Mouse (Mus musculus): ENCODE results near the gene Zfp410.
"Not testable (repeated sequence)": the region's sequence is repeated elsewhere in the genome, so short reads cannot be mapped to it uniquely, and the experiment has no call there.

Zfp410 gene

DNA sequence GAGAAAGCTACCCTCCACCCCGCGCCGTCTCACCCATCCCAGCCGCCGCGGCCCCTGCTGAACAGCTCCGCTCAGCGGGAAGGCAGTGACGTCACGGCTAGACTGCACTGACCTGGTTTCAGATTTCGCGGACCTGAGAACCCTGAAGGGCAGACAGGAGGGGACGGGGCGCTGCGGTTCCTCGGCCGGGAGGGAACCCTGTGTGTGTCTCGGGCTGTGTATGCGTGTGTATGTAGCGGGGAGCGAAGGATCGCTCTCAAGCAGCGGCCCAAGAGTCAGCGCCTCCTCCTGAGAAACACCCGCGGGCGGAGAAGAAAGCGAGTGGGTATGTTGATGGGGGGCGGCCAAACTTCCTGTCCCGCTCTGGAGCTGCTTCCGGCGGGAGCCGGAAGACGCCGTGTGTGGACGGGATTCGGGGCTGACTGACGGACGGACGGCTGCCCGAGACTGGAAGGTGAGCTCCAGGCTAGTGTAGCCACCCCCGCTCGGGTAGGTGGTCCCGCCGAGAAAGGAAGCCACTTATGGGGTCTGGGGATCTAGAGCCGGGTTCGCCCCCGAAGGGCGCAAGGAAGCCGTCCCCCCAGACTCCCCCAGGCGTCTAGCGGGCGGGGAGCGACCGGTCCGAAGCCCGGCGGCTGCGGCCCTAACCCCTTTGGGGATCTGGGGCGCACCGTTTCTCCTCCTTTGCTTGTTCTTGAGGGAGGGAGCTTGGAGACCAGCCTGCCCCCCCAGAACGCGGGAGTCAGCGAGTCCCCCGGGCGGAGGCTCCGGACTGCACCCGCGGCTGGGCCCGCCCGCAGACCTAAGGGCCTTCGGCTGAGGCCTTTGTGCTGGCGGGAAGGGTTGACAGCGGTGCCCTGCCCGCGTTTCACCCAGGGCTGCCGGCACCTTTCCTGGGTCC is at the start of gene Zfp410:
TSS of gene Zfp410 (plus strand) at position 132 of the 901 bp plus-strand sequence.
- DNase-seq, result peak; percentile 95

DNA sequence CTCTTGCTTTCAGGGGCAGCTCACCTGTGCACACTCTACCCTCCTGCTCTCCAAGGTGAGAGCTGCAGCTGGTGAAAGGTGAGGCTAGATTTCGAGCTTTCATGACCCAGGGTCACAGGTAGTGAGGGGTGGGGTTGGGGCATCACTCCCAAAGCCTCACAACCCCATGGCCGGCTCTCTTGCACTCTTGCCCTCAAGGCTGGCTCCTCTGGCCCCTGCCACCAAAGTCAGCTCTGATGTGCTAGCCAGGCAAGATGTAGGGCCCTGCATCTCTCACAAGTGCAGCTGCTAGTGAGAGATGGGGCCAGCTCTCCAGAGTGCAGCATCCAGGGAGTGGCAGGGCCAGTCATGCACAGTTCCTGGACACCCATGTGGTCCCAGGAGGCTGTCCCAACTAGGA is 49.4 kb upstream of the Zfp410 start:
- no peak for DNase-seq

DNA sequence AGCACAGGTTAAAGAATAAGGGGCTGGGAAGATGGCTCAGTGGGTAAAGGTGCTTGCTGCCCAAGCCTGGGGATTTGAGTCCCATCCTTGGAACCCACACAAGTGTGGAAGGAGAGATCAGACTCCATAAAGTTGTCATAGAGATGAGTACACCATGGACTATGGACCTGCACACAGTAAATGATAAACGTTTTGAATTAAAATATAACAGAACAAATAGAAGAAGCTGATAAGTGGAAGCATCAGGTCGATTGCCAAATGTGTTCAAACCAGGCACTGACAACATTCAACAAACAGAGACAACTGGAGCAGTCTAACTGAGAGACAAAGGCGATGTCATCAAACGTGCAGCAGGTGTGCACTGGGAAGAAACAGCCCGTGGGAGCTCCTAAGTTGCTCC is 43.3 kb upstream of the Zfp410 start:
- DNase-seq, result no peak

DNA sequence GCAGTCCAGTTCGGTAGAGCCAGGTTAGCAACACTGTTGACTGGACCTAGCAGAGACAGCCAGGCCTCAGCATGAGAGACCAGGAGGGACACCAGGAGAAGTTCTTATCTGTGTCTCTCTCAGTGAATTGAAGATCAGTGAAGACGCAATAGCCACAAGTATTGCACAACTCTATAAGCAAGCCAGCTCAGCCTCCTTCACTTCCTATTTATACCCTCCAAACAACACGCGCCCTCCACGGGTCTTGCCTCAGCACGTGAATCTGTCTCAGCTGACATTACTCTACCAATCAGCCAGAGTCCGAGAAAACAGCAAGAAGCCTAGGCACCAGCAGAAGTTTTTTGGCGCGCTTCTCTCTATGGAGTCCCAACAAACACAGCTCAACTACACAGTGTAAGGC is 41.4 kb upstream of the Zfp410 start:
- no peak for DNase-seq

DNA sequence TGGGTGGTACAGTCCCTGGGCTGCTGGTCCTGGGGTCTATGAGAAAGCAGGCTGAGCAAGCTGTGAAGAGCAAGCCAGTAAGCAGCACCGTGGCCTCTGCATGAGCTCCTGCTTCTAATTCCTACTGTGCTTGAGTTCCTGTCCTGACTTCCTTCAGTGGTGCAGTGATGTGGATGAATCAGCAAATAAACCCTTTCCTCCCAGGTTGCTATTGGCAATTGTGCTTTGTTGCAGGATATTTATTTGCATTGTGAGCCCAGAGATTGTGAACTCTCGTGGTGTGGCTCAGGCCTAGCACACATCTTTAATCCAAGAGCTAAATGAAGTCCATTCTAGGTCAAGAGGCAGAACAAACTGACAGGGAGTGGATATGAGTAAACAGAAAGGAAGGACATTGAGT is 40.4 kb upstream of the Zfp410 start:
- DNase-seq, result no peak

DNA sequence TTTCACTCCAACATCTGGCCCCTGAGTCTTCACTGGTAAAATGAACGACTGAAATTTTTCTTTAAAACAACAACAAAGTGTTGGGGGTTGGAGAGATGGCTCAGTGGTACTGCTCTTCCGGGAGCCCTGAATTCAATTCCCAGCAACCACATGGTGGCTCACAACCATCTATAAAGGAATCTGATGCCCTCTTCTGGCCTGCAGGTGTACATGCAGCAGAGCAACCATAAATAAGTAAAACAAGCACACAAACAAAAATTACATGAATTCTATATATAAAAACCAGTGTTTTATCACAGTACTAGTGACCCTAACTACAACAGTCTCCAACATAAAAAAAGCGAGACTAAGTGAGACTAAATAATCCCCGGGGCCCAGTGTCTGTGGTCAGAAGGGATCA is 39.9 kb upstream of the Zfp410 start:
- DNase-seq, result no peak

DNA sequence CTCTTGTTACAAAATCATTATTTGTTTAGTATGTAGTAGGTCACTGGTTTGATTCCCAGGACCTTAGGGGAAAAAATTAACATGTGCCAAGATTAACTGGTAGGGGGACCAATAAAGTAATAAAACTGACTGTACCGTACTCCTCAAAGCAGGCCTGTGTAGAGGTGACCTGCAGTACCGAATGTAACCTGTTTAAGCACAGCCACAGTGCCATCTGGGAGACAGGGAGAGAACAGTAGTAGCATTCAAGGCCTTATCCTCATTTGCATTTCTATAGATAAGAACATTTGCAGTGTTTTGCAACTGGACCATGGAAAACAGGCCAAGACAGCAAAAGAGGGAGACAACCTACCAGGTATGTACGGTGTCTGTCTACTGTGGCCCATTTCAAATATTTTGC is 38.8 kb upstream of the Zfp410 start:
- DNase-seq, result no peak

DNA sequence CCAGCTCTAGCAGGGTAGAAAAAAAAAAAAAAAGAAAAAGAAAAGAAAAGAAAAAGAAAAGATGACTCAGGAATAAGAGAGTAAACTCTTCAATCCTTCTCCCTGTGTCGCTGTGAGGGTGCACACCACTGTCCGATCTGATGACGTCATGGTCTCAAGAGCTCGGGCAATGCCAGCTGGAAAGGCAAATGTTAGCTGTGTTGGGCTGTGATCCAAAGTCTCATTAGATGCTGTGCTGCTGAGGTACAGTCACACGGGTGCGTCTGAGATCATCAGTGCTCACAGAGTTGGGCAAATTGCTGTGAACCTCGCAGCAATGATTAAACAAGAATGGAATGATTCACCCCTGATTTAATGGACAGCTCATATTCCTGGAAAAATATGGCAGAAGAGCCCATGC is 37.8 kb upstream of the Zfp410 start:
- DNase-seq, result peak; percentile 15

DNA sequence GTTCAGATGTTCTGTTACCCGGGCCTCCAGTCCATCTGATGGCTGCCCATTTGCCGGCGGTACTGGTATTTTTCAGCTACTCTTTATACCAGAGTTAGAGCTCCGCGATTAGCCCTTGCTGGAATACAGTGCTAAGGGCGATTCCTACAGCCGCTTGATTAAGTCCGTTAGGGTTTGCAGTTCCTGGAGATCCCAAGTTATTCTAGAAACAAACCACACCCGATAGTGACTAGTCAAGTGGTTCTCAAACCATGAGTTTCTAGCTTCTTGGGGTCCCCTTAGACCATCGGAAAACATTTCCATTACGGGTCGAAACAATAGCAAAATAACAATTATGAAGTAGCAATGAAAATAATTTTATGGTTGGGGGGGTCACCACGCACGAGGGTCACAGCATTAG is 32.3 kb upstream of the Zfp410 start:
- no peak for DNase-seq

DNA sequence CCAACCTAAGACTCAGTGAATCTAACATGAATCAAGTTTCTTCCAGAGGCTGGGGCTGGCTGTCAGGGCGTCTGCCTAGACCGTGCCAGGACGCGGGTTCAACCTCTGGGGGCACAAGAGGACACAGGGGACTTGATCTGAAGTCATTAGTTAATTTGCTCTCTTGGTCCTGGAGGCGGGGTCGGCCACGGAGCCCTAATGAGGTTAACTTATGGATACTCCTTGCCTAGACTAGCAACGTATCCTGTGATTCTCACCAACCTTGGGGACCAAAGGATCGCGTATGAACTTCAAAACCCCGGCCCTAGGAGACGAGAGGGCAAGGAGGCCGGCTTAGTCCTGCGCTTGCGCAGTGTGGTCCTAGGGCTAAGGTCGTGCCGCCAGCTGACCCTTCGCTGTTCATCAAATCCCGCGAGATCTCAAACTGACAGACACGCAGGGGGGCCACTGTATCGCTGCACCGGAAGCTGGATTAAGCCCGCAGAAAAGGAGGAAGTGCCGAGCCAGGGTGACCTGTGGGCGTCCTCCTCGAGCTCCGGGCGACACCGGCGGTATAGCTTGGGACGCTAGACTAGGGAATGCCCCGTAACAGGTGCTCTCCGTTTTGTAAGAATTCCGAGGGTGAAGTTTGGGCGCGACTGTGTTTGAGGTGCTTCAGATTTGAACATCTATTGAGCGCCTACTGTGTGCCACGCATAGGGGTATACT is 31.6 kb upstream of the Zfp410 start, which contains the start of gene Ptgr2:
TSS of gene Ptgr2 (plus strand) at position 348 of the 708 bp plus-strand sequence.
- DNase-seq, result peak; percentile 95

DNA sequence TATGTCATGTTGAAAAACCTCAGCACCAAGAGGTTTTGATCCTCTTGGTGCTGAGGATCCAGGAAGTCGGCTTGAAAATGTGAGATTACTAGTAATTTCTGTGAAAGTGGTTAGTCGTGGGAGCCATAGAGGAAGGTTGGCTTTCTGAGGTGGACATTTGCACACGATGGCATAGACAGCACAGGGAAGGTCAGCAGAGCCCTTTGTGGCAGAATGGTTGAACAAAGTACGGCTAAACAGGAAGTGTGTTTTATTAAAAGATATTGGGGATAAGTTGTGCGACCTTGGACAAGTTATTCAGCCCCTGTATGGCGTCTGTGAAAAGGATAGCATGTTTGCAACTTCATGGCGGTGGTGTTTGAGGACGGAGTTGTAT is 31.1 kb upstream of the Zfp410 start:
- DNase-seq, result no peak

DNA sequence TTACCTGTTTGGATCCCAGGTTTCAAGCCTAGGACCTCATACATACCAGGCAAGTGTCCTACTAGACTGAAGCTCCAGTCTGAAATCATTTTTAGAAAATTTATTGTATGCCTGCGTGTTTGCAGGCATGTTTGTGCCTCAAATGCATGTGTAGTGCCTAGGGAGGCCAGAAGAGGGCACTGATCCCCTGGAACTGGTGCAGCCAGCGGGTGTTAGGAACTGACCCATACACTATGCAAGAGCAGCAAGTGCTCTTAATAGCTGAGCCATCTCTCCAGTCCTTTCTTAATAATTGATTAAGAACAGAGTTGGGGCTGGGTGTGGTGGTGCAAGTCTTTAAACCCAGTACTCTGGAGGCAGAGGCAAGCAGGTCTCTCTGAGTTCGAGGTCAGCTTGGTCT is 28.2 kb upstream of the Zfp410 start:
- DNase-seq, result peak; percentile 69

DNA sequence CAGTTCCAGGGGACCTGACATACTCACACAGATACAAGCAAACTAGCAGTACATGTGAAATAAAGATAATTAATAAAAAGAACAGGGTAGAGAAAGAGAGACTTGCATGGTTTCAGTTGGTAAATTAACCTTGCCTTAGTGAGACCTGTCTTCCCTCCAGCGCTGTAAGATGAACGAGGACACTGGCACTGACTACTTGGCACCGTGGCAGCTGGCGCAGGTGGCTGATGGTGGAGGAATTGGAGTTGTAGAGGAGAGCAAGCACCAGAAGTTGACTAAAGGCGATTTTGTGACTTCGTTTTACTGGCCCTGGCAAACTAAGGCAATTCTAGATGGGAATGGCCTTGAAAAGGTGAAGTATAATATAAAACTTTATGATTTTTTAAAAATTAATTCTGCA is 18.8 kb upstream of the Zfp410 start:
- no peak for DNase-seq

DNA sequence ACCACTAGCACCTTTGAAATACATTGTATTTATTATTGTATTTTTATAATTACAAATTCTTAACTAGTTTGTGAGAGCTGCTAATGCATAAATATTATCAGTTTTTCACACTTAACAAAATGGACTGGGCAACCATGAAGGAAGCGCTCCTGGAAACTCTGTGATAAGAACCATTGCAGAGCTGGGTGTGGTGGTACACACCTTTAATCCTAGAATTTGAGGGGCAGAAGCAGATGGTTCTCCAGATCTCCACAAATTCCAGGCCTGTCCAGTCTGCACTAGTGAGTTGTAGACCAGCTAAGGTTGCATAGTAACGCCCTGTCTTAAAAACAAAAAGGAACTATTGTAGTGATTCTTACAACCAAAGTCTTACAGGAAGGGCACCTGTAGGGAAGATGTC is 17.4 kb upstream of the Zfp410 start:
- no peak for DNase-seq

DNA sequence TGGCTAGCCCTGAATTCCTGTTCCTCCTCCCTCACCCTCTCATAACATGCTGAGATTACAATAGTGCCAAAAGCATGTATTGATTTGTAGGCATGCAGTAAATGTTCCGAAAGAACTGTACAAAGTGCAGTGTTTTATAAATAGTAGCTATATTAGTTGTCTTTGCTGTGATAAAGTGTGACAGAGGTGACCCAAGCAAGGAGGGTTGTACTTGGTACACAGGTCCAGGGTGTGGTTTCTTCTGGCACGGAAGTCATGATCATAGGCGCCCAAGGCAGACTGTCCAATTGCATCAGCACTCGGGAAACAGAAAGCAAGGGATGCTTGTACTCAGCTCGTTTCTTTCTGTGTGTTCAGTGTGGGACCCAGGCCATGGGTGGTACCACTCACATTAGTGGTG is 12.6 kb upstream of the Zfp410 start:
- DNase-seq, result no peak

DNA sequence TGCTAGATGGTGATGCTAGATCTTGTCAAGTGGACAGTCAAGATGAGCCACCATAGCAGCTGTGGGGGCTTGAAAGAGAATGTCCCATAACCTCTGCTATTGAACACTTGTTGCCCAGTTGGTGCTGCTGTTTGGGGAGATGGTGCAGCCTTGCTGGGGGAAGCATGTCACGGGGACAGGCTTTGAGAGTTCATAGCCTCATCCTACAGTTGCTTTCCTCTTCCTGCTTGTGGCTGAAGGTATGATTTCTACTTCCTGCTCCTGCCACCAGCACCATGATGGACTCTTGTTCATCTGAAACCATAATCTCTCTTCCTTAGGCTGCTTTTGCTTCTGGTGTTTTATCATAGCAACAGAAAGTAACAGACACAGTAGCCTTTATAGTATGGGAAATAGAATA is 12.1 kb upstream of the Zfp410 start:
- no peak for DNase-seq

DNA sequence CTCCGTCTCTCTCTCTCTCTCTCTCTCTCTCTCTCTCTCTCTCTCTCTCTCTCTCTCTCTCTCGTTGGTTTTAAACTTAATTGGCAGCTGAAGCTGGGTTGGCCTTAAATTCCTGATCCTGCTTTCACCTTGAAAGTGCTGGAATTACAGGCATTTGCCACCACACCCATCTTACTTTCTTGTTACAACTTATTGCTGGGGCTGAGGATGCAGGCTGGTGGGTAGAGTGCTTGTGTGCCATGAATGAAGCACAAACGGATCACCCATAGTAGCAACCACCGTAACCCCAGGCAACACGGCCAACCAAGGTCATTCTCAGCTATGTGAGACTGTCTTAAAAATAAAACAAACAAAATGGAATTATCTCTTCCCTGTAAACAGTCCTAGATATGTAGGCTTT is 5.3 kb upstream of the Zfp410 start:
- DNase-seq, result no peak

DNA sequence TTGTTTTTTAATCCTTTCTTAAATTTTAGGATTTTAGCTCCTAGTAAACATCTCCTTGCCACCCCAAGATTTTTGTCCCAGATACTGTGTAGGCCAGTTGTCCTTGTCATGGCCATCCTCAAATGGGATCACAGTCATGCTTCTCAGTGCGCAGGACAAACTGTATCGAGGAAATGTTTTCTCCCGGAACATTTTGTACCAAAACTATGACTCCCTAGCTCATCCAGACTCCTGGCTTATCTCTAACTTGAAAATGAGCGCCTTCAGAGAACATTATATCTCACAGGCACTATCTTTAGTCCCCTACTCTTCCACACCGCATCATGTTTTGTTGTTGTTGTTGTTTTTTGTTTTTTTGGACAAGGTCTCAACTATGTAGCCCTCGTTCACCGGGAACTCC is 646 bp upstream of the Zfp410 start:
- no peak for DNase-seq

DNA sequence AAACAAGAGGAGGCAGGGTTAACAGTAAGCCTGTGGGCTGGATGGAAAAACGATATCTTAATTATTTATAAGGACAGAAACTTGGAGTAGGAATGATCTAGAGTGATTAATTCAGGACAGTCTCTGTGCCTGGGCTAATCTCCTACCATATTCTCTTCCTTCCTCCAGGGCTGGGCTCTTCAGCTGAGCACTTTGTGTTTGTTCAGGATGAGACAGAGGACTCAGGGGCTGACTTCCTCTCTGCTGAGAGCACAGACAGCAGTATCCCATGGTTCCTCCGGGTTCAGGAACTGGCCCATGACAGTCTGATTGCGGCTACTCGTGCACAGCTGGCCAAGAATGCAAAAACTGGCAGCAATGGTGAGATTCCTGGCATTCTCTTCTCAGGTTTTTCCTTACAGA is 10.5 kb downstream of the Zfp410 start:
- peak; percentile 52 for DNase-seq

DNA sequence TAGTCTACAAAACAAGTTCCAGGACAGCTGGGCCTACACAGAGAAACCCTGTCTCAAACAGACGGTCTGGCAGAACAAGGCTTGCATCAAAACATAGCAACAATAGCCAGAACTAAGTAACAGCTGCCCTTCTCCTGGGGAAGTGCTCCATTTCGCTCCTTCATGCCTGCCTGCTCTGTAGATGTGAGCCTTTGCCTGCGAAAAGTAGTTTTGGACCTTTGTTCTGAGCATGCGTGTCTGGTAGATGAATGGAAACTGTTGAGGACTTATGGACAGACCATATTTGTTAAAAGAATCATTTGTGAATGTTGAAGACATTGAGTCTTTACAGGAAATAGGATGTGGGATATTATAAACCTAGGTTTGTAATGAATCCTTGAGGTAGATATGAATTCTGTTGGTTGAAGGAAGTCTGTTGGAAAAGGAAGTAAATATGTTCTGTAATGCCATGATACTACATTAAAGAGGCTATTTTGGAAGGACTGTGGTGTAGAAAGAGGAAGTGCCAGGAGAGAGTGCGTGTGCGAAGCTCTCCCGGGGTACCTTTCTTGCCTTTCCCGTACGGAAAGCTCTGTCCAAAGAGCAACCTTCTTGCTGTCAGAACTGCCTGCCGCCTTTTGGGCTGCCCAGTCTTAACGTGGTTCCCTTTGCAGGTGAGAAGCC is 20.4 kb downstream of the Zfp410 start:
- no peak for DNase-seq

DNA sequence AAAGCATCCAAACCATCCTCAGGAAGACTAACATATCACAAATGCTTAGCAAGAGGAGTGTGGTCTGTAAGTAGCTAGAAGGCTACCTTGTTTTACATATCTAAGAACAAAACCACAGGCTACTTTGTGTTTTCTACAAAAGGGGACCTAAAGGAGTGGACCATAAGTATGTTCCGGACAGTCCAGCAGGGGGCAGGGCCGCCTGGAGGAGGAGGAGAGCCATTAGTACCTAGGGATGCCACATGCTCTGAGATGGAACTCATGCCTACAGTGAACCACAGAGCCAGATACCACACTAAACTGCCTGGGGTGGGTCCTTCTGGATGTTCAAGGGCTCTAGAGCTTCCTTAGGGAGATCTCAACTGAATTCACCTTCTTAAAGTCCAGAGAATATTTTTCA is 30.5 kb downstream of the Zfp410 start:
- peak; percentile 65 for DNase-seq

DNA sequence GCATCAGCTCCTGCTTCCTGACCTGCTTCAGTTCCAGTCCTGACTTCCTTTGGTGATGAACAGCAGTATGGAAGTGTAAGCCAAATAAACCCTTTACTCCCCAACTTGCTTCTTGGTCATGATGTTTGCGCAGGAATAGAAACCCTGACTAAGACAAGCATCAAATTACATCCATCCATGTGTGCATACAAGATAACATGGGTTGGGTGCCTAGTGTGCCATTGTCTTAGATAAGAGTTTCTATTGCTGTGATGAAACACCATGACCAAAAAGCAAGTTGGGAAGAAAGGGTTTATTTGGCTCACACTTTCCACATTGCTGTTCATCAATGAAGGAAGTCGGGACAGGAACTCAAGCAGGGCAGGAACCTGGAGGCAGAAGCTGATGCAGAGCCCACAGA is 42.0 kb downstream of the Zfp410 start:
- not testable (repeated sequence) for DNase-seq

DNA sequence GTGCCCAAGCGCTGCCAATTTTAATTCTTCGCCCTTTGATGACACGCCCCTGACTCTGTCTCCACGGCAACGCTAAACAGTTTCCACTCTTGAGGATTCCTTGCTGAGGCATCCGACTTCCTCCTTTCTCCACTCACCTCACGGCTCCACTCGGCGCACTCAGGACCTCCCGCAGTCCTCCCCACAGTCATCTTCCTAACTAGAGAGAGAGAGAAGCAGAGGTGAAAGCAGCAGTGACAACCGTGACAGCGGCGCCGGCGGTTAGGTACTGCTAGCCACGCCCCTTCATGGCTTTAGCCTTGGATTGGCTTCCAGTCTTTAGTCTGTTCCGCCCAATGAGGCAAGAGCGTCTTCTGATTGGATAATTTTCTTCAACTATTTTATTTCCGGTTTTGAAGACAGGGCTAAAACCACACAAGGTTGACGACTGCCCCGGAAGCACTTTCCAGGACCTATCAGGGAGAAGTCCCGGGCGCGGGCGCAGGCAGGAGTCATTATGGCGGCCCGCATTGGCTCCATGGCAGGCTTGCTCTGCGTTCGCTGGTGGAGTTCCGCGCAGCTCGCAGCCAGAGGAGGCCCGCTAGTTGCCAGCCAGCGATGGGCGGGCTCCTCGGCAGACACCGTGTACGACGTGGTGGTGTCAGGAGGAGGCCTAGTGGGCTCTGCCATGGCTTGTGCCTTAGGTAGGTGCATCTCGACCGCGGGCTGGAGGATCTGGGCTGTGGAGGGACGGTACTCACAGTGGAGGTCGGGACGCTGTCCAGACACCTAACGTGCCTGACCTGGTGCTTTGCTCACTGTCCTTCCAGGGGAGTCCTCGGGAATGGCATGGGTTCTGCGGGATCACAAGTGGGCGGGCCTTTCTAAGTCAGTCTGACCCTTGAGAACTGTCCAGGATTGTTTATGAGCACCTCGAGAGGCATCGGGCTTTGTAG is 45.2 kb downstream of the Zfp410 start, which contains the start of the genes Coq6 and Fam161b:
TSS of gene Coq6 (plus strand) at position 103 of the 935 bp plus-strand sequence.
TSS of gene Fam161b (minus strand) at position 279 of the 935 bp plus-strand sequence.
- peak; percentile 97 for DNase-seq

All from kidney, postnatal 10 days (tissue).